Mouse (Mus musculus): ENCODE data around the gene Dtnb. TPM values are rescaled to one million over a fixed set of nuclear protein-coding genes. Genes with fewer than 3 reads are reported as not detected.

Gene Dtnb
- polyA plus RNA-seq, 1 experiment from 2014 or later: 42.4 TPM

DNA sequence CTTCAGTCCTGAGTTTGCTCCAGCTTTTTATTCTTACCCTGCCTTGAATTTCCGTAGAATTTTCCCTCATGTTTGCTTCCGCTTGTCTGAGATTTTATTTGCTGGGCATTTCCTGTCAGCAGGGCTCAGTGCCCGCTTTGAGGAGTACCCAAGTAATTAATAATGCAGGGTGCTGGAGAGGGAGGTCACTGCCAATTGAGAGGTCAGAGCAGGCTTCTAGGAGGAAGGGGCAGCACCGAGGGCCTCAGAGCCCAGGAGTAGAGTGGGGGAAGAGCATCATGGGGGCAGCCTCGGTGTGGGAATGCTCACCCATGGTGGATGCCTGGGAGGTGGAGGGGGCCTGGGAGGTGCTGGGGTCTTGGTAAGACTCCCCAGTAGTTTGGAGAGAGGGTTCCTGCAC is 239.4 kb downstream of the Dtnb start:
- Histone ChIP-seq H3K4me2 (ENCODE audit: low read depth) (no peak overlapping the region), H3K4me3 (ENCODE audit: low read depth, low read length) (no peak overlapping the region), H3K9ac (ENCODE audit: low read length) (no peak overlapping the region), H3K27me3 (ENCODE audit: control insufficient read depth, insufficient read depth, low read length) (no peaks in the 10 kb centered on the region), H3K9me3 (ENCODE audit: control insufficient read depth, low read length) (no peaks in the 10 kb centered on the region), H3K4me1 (ENCODE audit: control insufficient read depth, insufficient read depth, low read length) (peaks cover 13% of the 10 kb centered on the region), H3K36me3 (ENCODE audit: control insufficient read depth, insufficient read depth, low read length) (no peaks in the 10 kb centered on the region), H3K27ac (ENCODE audit: low read depth, low read length) (no peak overlapping the region)
- WGBS: 55% methylated on average over 5 of the region's 5 CpGs
- no peak for DNase-seq (ENCODE audit: low spot score)
- no peak for ATAC-seq (ENCODE audit: insufficient read depth, low FRiP score, low TSS enrichment)

DNA sequence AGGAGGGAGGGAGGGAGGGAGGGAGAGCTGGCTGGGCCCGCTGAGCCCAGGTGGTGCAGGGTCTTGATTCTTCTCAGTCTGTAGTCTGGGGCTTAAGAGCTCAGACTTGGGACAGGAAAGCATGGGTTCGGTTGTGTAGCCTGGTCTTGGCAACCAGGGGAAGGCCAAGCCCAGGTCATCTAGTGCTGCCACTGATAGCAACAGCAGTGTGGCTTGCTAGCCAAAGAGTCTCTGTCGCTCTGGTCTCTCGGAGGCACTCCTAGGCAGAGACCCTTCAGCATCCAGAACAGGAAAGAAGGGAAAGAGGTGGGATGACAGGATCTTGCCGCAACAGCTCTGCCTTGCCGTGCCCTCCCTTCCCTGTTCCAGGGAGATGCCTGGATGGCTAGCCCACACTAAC is 240.1 kb downstream of the Dtnb start:
- Histone ChIP-seq H3K4me2 (ENCODE audit: low read depth) (no peak overlapping the region), H3K9me3 (ENCODE audit: control insufficient read depth, low read length) (no peaks in the 10 kb centered on the region), H3K27ac (ENCODE audit: low read depth, low read length) (no peak overlapping the region), H3K36me3 (ENCODE audit: control insufficient read depth, insufficient read depth, low read length) (no peaks in the 10 kb centered on the region), H3K4me1 (ENCODE audit: control insufficient read depth, insufficient read depth, low read length) (peaks cover 13% of the 10 kb centered on the region), H3K9ac (ENCODE audit: low read length) (no peak overlapping the region), H3K4me3 (ENCODE audit: low read depth, low read length) (no peak overlapping the region), H3K27me3 (ENCODE audit: control insufficient read depth, insufficient read depth, low read length) (no peaks in the 10 kb centered on the region)
- no peak for ATAC-seq (ENCODE audit: insufficient read depth, low FRiP score, low TSS enrichment)
- no peak for DNase-seq (ENCODE audit: low spot score)
- 69% methylated on average over 6 of the region's 6 CpGs for WGBS

DNA sequence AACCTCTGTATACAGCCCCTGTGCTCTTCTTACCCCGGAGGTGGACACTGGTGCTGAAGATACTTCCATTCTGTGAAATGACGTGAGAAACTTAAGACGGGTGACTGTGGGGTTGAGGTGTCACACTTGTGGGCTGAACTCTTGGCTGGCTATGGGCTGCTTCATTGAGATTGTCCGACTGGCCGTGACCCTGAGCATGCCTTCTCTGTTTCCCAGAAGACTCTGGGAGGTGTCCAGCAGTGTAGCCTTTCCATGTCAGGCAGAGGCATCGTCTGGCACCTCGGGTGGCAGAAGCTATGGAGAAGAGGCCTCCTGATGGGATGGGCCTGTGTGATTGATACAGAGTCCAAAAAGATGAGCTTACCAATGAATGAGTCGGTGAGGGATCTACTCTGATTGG is 241.0 kb downstream of the Dtnb start:
- H3K27ac ChIP-seq (ENCODE audit: low read depth, low read length): no peak overlapping the region
- H3K9ac ChIP-seq (ENCODE audit: low read length): no peak overlapping the region
- H3K4me2 ChIP-seq (ENCODE audit: low read depth): no peak overlapping the region
- H3K4me3 ChIP-seq (ENCODE audit: low read depth, low read length): no peak overlapping the region
- H3K27me3 ChIP-seq (ENCODE audit: control insufficient read depth, insufficient read depth, low read length): no peaks in the 10 kb centered on the region
- peaks cover 11% of the 10 kb centered on the region for H3K4me1 ChIP-seq (ENCODE audit: control insufficient read depth, insufficient read depth, low read length)
- no peaks in the 10 kb centered on the region for H3K36me3 ChIP-seq (ENCODE audit: control insufficient read depth, insufficient read depth, low read length)
- no peak for DNase-seq (ENCODE audit: low spot score)
- no peaks in the 10 kb centered on the region for H3K9me3 ChIP-seq (ENCODE audit: control insufficient read depth, low read length)
- WGBS: 88% methylated on average over 8 of the region's 8 CpGs
- ATAC-seq (ENCODE audit: insufficient read depth, low FRiP score, low TSS enrichment): no peak

DNA sequence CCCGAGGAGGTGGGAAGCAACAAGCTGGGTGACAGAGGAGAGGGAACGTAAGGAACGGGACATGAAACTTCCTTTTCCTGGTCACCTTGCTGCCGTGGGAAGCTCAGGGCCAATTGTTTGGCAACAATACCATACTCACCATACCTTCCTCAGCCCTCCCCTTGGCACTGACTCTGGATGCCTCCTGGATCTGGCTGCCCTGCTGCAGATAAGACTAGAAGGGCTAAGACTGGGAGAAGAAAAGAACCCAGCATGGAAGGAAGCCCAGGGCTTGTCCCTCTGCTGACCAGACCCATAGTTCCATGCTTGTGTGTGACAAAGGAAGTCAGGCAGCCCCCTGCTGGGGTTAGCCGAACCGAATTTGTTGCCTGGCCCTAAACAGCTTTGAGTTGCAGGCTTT is 243.2 kb downstream of the Dtnb start:
- Histone ChIP-seq H3K9me3 (ENCODE audit: control insufficient read depth, low read length) (no peaks in the 10 kb centered on the region), H3K27me3 (ENCODE audit: control insufficient read depth, insufficient read depth, low read length) (no peaks in the 10 kb centered on the region), H3K36me3 (ENCODE audit: control insufficient read depth, insufficient read depth, low read length) (no peaks in the 10 kb centered on the region), H3K9ac (ENCODE audit: low read length) (no peak overlapping the region), H3K4me2 (ENCODE audit: low read depth) (no peak overlapping the region), H3K4me3 (ENCODE audit: low read depth, low read length) (no peak overlapping the region), H3K27ac (ENCODE audit: low read depth, low read length) (no peak overlapping the region), H3K4me1 (ENCODE audit: control insufficient read depth, insufficient read depth, low read length) (peaks cover 3% of the 10 kb centered on the region)
- WGBS: 57% methylated on average over 6 of the region's 6 CpGs
- DNase-seq (ENCODE audit: low spot score) (no peak), ATAC-seq (ENCODE audit: insufficient read depth, low FRiP score, low TSS enrichment) (no peak)

DNA sequence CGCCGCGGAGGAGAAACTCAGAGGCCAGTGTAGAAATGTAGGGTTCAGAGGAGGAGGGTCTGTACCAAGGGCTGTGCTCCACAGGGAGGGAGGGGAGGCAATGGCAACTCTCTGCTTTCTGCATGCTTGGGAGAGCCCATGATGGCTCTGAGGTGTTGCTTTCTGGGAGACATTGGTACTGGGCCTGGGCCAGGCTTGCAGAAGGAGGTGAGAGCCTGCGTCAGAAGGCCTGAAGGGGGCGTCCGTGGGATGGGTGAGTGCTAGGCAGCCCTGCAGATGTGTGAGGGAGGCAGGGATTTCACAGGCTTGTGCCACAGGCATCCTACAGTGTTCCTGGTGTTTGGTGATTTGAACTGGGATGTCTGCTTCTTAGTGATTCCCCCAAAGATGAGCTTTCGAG is 244.9 kb downstream of the Dtnb start:
- Histone ChIP-seq H3K4me2 (ENCODE audit: low read depth) (no peak overlapping the region), H3K27ac (ENCODE audit: low read depth, low read length) (no peak overlapping the region), H3K9ac (ENCODE audit: low read length) (no peak overlapping the region), H3K4me3 (ENCODE audit: low read depth, low read length) (no peak overlapping the region), H3K36me3 (ENCODE audit: control insufficient read depth, insufficient read depth, low read length) (no peaks in the 10 kb centered on the region), H3K4me1 (ENCODE audit: control insufficient read depth, insufficient read depth, low read length) (no peaks in the 10 kb centered on the region), H3K27me3 (ENCODE audit: control insufficient read depth, insufficient read depth, low read length) (no peaks in the 10 kb centered on the region), H3K9me3 (ENCODE audit: control insufficient read depth, low read length) (no peaks in the 10 kb centered on the region)
- DNase-seq (ENCODE audit: low spot score) (no peak), ATAC-seq (ENCODE audit: insufficient read depth, low FRiP score, low TSS enrichment) (no peak)
- 62% methylated on average over 7 of the region's 7 CpGs for WGBS

DNA sequence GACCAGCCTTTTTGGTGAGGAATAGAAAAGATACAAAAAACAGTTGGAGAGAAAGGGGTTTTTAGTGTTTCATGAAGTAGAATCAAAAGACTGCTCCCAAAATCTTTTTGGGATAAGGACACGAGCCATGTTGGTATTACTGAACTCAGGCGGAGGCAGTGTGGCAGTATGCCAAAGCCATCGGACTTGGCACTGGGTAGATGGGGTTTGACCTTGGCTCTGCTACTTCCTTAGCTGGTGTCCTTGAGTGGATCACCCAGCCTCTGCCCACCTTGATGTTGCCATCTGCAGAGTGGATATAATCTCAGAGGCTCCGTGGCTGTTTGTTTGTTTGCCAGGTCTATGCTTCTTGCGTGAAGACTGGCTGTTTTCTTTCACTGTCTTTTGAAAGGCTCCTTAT is 245.4 kb downstream of the Dtnb start:
- Histone ChIP-seq H3K36me3 (ENCODE audit: control insufficient read depth, insufficient read depth, low read length) (no peaks in the 10 kb centered on the region), H3K27me3 (ENCODE audit: control insufficient read depth, insufficient read depth, low read length) (no peaks in the 10 kb centered on the region), H3K4me1 (ENCODE audit: control insufficient read depth, insufficient read depth, low read length) (no peaks in the 10 kb centered on the region), H3K4me3 (ENCODE audit: low read depth, low read length) (no peak overlapping the region), H3K27ac (ENCODE audit: low read depth, low read length) (no peak overlapping the region), H3K4me2 (ENCODE audit: low read depth) (no peak overlapping the region), H3K9me3 (ENCODE audit: control insufficient read depth, low read length) (no peaks in the 10 kb centered on the region), H3K9ac (ENCODE audit: low read length) (no peak overlapping the region)
- WGBS: 92% methylated on average over 5 of the region's 5 CpGs
- ATAC-seq (ENCODE audit: insufficient read depth, low FRiP score, low TSS enrichment): no peak
- no peak for DNase-seq (ENCODE audit: low spot score)

DNA sequence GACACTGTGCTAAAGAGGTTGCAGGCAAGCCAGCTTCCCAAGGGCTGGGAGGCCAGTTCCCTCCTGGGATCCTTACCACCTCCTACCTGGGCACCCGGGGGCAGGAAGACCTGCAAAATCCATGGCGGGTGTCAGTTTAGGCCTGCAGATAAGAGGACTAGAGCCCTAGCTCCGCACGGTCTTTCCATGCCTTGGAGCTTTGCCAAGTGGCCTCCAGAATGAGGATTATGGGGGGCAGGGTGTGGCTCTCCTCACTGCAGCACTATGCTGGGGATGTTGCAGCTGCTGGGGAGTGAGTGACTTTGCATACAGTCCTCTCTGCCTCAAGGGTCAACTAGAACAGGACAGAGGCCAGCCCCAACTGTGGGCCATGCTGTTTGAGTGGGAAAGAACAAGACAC is 247.7 kb downstream of the Dtnb start:
- ATAC-seq (ENCODE audit: insufficient read depth, low FRiP score, low TSS enrichment) (no peak), DNase-seq (ENCODE audit: low spot score) (peak; percentile 7)
- Histone ChIP-seq H3K27me3 (ENCODE audit: control insufficient read depth, insufficient read depth, low read length) (no peaks in the 10 kb centered on the region), H3K4me1 (ENCODE audit: control insufficient read depth, insufficient read depth, low read length) (no peaks in the 10 kb centered on the region), H3K4me3 (ENCODE audit: low read depth, low read length) (no peak overlapping the region), H3K27ac (ENCODE audit: low read depth, low read length) (no peak overlapping the region), H3K4me2 (ENCODE audit: low read depth) (no peak overlapping the region), H3K9ac (ENCODE audit: low read length) (no peak overlapping the region), H3K36me3 (ENCODE audit: control insufficient read depth, insufficient read depth, low read length) (no peaks in the 10 kb centered on the region), H3K9me3 (ENCODE audit: control insufficient read depth, low read length) (no peaks in the 10 kb centered on the region)
- 77% methylated on average over 4 of the region's 4 CpGs for WGBS

DNA sequence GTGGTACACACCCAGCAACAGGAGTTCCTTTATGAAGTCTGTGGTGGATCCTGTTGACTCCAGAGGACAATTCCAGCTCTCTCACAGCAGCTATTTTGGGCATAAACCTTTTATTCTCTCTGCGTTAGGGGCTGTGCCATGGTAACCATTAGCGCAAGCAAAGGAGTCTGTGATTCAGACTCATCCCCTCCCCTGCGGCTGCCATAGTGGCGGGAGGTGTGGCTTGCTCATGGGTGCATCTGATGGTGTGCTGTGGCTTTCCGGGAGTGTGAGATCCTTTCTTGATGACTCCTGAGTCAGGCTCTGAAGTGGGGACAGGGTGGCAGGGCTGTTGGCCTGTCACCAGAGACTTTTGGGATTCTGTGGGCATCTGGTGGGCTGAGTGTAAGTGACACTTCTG is 251.2 kb downstream of the Dtnb start:
- H3K27me3 ChIP-seq (ENCODE audit: control insufficient read depth, insufficient read depth, low read length): no peaks in the 10 kb centered on the region
- no peaks in the 10 kb centered on the region for H3K9me3 ChIP-seq (ENCODE audit: control insufficient read depth, low read length)
- H3K4me2 ChIP-seq (ENCODE audit: low read depth): no peak overlapping the region
- no peaks in the 10 kb centered on the region for H3K4me1 ChIP-seq (ENCODE audit: control insufficient read depth, insufficient read depth, low read length)
- H3K9ac ChIP-seq (ENCODE audit: low read length): no peak overlapping the region
- ATAC-seq (ENCODE audit: insufficient read depth, low FRiP score, low TSS enrichment) (no peak), DNase-seq (ENCODE audit: low spot score) (no peak)
- no peak overlapping the region for H3K4me3 ChIP-seq (ENCODE audit: low read depth, low read length)
- H3K36me3 ChIP-seq (ENCODE audit: control insufficient read depth, insufficient read depth, low read length): no peaks in the 10 kb centered on the region
- H3K27ac ChIP-seq (ENCODE audit: low read depth, low read length): no peak overlapping the region
- WGBS: 68% methylated on average over 5 of the region's 5 CpGs

DNA sequence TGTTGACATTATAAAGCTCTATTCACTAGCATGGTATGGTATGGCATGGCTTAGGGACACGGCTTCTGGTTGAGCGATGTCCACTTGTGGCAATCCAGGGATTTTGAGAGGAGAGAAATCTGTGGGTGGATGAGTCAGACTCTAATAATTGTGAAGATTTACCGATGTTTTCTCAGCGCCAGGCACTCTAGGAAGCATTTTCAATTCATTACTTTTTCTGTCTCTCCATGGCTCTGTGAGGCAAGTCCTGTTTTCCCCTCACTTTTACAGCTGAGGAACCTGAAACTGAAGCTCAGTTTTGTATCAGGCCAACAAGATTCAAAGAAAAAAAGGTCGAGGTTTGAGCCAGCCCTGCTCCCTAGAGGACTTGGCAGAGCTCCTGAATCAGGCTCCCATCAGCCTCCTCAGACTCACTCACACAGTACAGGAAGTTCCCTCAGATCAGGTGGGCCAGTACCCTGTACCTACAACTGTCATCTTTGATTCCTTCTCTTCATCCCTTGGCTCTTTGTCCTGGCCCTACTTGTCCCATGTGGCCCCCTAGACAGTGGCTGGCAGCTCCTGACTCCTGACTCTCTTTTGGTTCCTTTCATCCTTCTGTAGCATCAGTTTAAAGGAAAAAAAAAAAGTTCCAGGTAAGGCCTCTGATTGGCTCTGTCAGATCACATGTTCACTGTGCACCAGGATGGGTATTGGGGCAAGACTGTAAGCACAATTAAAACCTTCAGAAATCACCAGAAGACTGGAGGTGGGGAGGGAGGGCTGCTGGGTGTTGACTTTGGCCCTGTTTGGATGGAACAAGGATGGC is 252.9 kb downstream of the Dtnb start:
- H3K4me2 ChIP-seq (ENCODE audit: low read depth): no peak overlapping the region
- no peak overlapping the region for H3K9ac ChIP-seq (ENCODE audit: low read length)
- no peaks in the 10 kb centered on the region for H3K9me3 ChIP-seq (ENCODE audit: control insufficient read depth, low read length)
- ATAC-seq (ENCODE audit: insufficient read depth, low FRiP score, low TSS enrichment) (no peak), DNase-seq (ENCODE audit: low spot score) (no peak)
- H3K27ac ChIP-seq (ENCODE audit: low read depth, low read length): no peak overlapping the region
- H3K4me1 ChIP-seq (ENCODE audit: control insufficient read depth, insufficient read depth, low read length): no peaks in the 10 kb centered on the region
- no peaks in the 10 kb centered on the region for H3K27me3 ChIP-seq (ENCODE audit: control insufficient read depth, insufficient read depth, low read length)
- no peaks in the 10 kb centered on the region for H3K36me3 ChIP-seq (ENCODE audit: control insufficient read depth, insufficient read depth, low read length)
- no peak overlapping the region for H3K4me3 ChIP-seq (ENCODE audit: low read depth, low read length)
- WGBS: 81% methylated on average over 5 of the region's 5 CpGs
